7 mouse cellular contexts compared by ENCODE assay signal in genomic region chr10:34281962-34282388, GRCm38 (mm10). TPM values are rescaled to one million over a fixed set of nuclear protein-coding genes. Genes with fewer than 3 reads are reported as not detected.
DNase-seq lines count a peak whose midpoint lies in the region; ATAC-seq lines count a peak whose summit lies in the region.

Gene Tspyl1, plus strand, starts transcription at chr10:34282190.

- peaks cover 12% of the 10 kb centered on the region; the same call in 1 of the 2 replicates for H3K4me1 ChIP-seq in intestine, embryonic 15.5 days (replicated peaks)
- peaks cover 32% of the 10 kb centered on the region for H3K4me1 ChIP-seq in midbrain, embryonic 10.5 days

- no peaks in the 10 kb centered on the region for H3K9me3 ChIP-seq in intestine, embryonic 15.5 days
- H3K9me3 ChIP-seq in midbrain, embryonic 10.5 days (replicated peaks) = no peaks in the 10 kb centered on the region

- H3K27ac ChIP-seq in intestine, embryonic 15.5 days = peak within 1 kb of the TSS; percentile 62; the same call in 1 of the 2 replicates
- H3K27ac ChIP-seq in midbrain, embryonic 10.5 days (replicated peaks) = peak within 1 kb of the TSS; percentile 93

- H3K27me3 ChIP-seq in intestine, embryonic 15.5 days (replicated peaks) = no peaks in the 10 kb centered on the region
- H3K27me3 ChIP-seq in midbrain, embryonic 10.5 days (ENCODE audit: low read depth, poor library complexity, severe bottlenecking) = no peaks in the 10 kb centered on the region

- peak within 1 kb of the TSS; percentile 78 for H3K4me3 ChIP-seq in intestine, embryonic 15.5 days (replicated peaks)
- peak within 1 kb of the TSS; percentile 79 for H3K4me3 ChIP-seq in midbrain, embryonic 10.5 days

- H3K9ac ChIP-seq in intestine, embryonic 15.5 days = peak within 1 kb of the TSS; percentile 78

- peak; percentile 97 for DNase-seq in adrenal gland, adult 2 months
- DNase-seq in embryo, embryonic 11.5 days (ENCODE audit: low read depth, low spot score) = peak; percentile 95
- DNase-seq in gastrocnemius, postnatal 36 days = peak; percentile 95 to 98
- peak; percentile 98 to 99 for DNase-seq in left cerebral cortex, postnatal 25 days (ENCODE audit: low spot score in 2 of 2)
- peak; percentile 96 for DNase-seq in midbrain, embryonic 10.5 days (ENCODE audit: low spot score)
- peak; percentile 97 for DNase-seq in right cerebral cortex, postnatal 4 days

- H3K4me2 ChIP-seq in intestine, embryonic 15.5 days (replicated peaks) = peak within 1 kb of the TSS; percentile 74

- H3K36me3 ChIP-seq in intestine, embryonic 15.5 days = no peaks in the 10 kb centered on the region
- peaks cover 20% of the 10 kb centered on the region for H3K36me3 ChIP-seq in midbrain, embryonic 10.5 days

- intact Hi-C loops in gastrocnemius, postnatal 36 days (cut with DNase I) = loop anchor here (2.0 to 5.0 kb wide), 2 partner anchors 130 to 245 kb away; partner anchors contain the start of gene Trappc3l
- intact Hi-C loops in left cerebral cortex, postnatal 25 days (cut with DNase I) = loop anchor here (2.0 to 5.0 kb wide), 5 partner anchors 15 to 265 kb away; partner anchors contain the start of genes Dse, Rwdd1 and Tspyl4

- WGBS in intestine, embryonic 15.5 days = under 1% methylated on average over 38 of the region's 38 CpGs
- WGBS in midbrain, embryonic 10.5 days = under 1% methylated on average over 38 of the region's 38 CpGs

- peak; percentile 99 for ATAC-seq in intestine, embryonic 15.5 days

RNA-seq across cellular contexts. Expression of gene Tspyl1, which starts in this region (rescaled TPM):
- total RNA-seq in adrenal gland, adult 2 months (2021) = 10 to 100 TPM; 54.1 to 69.5 TPM
- polyA plus RNA-seq in adrenal gland, adult 2 months (2012; rRNA removed) = 32.5 and 33.7 TPM in 2 replicates
- 10 to 100 TPM; 47.4 to 49.4 TPM for total RNA-seq in gastrocnemius, postnatal 36 days (2021)
- polyA plus RNA-seq in intestine, embryonic 15.5 days (2015; fragmentation: Nextera tagmentation; extraction: Ambion mirVana) = 62.2 and 67.2 TPM in 2 replicates
- 100 to 1,000 TPM; 151 to 153 TPM for total RNA-seq in left cerebral cortex, postnatal 25 days (2021)
- 65.0 and 78.0 TPM in 2 replicates for polyA plus RNA-seq in midbrain, embryonic 10.5 days (2016; fragmentation: Nextera tagmentation; extraction: Ambion mirVana)

Comparison
In these comparisons a context has a peak if more than half of its experiments do, and no peak if none do; other contexts are left out.
1. Peak in every context shown above with its lines: DNase-seq, ATAC-seq, H3K4me3 ChIP-seq and H3K27ac ChIP-seq.